ENCODE assay signal across 7 mouse cellular contexts in genomic region chr15:103241071-103242018, GRCm38 (mm10). TPM values are rescaled to one million over a fixed set of nuclear protein-coding genes. Genes with fewer than 3 reads are reported as not detected.
DNase-seq lines count a peak whose midpoint lies in the region; ATAC-seq and TF ChIP-seq lines count a peak whose summit lies in the region.
"Not testable (repeated sequence)": the region's sequence is repeated elsewhere in the genome, so short reads cannot be mapped to it uniquely, and the experiment has no call there.

No protein-coding gene starts in this region.

- H3K27ac ChIP-seq in embryonic fibroblast, embryonic 13.5 days (ENCODE audit: insufficient read depth, low read length), result peak overlapping the region; percentile 89
- H3K27ac ChIP-seq in heart, embryonic 12.5 days (ENCODE audit: poor library complexity, severe bottlenecking), result peak overlapping the region; percentile 86
- peak overlapping the region; percentile 95 for H3K27ac ChIP-seq in intestine, embryonic 14.5 days (ENCODE audit: low read depth)
- peak overlapping the region; percentile 90 for H3K27ac ChIP-seq in limb, embryonic 14.5 days (replicated peaks; ENCODE audit: low read depth, low read length)
- H3K27ac ChIP-seq in macrophage, result peak overlapping the region; percentile 90
- peak overlapping the region; percentile 91 for H3K27ac ChIP-seq in neural tube, embryonic 15.5 days (replicated peaks)

- not testable (repeated sequence) for ATAC-seq in heart, embryonic 12.5 days (ENCODE audit: insufficient number of reproducible peaks, low FRiP score); intestine, embryonic 14.5 days (replicated peaks; ENCODE audit: low FRiP score, low TSS enrichment, low read depth); limb, embryonic 14.5 days (ENCODE audit: low FRiP score, low read depth); neural tube, embryonic 15.5 days (ENCODE audit: low FRiP score)

- not testable (repeated sequence) for H3K27me3 ChIP-seq in heart, embryonic 12.5 days (replicated peaks); intestine, embryonic 14.5 days (replicated peaks; ENCODE audit: control insufficient read depth, insufficient read depth, low read length); limb, embryonic 14.5 days (ENCODE audit: control insufficient read depth, insufficient read depth, low read length); neural tube, embryonic 15.5 days (replicated peaks)

- not testable (repeated sequence) for TF ChIP-seq POLR2A in embryonic fibroblast, embryonic 13.5 days (IDR thresholded peaks at IDR 0.05; ENCODE audit: low read depth, low read length); limb, embryonic 14.5 days (IDR thresholded peaks at IDR 0.05; ENCODE audit: borderline replicate concordance, extremely low read depth, insufficient read depth, insufficient read length)

- peak overlapping the region; percentile 92 for H3K9ac ChIP-seq in heart, embryonic 12.5 days
- H3K9ac ChIP-seq in intestine, embryonic 14.5 days (ENCODE audit: low read length), result peak overlapping the region; percentile 95
- peak overlapping the region; percentile 84 for H3K9ac ChIP-seq in limb, embryonic 14.5 days (ENCODE audit: low read depth, low read length, severe bottlenecking)
- H3K9ac ChIP-seq in neural tube, embryonic 15.5 days (replicated peaks), result peak overlapping the region; percentile 78

- H3K4me3 ChIP-seq in embryonic fibroblast, embryonic 13.5 days (ENCODE audit: insufficient read depth, low read length), result peak overlapping the region; percentile 80
- H3K4me3 ChIP-seq in heart, embryonic 12.5 days, result peak overlapping the region; percentile 80
- H3K4me3 ChIP-seq in intestine, embryonic 14.5 days (ENCODE audit: low read depth, low read length), result peak overlapping the region; percentile 94
- H3K4me3 ChIP-seq in limb, embryonic 14.5 days (replicated peaks; ENCODE audit: low read length), result peak overlapping the region; percentile 74
- peak overlapping the region; percentile 72 for H3K4me3 ChIP-seq in macrophage (ENCODE audit: inconsistent target)
- peak overlapping the region; percentile 66 for H3K4me3 ChIP-seq in neural tube, embryonic 15.5 days (replicated peaks)

- H3K9me3 ChIP-seq in heart, embryonic 12.5 days (replicated peaks); intestine, embryonic 14.5 days (ENCODE audit: control insufficient read depth, low read length); limb, embryonic 14.5 days (ENCODE audit: control insufficient read depth, low read length); neural tube, embryonic 15.5 days (replicated peaks): not testable (repeated sequence)

- TF ChIP-seq CTCF in embryonic fibroblast, embryonic 13.5 days (IDR thresholded peaks at IDR 0.05; ENCODE audit: borderline replicate concordance, insufficient read depth, low read length), result not testable (repeated sequence)

- not testable (repeated sequence) for H3K4me1 ChIP-seq in embryonic fibroblast, embryonic 13.5 days (ENCODE audit: control insufficient read depth, insufficient read depth, low read length)
- H3K4me1 ChIP-seq in heart, embryonic 12.5 days (replicated peaks), result peaks cover 39% of the 10 kb centered on the region
- peaks cover 23% of the 10 kb centered on the region for H3K4me1 ChIP-seq in intestine, embryonic 14.5 days (replicated peaks; ENCODE audit: control insufficient read depth, insufficient read depth, low read length)
- peaks cover 21% of the 10 kb centered on the region for H3K4me1 ChIP-seq in limb, embryonic 14.5 days (ENCODE audit: control insufficient read depth, insufficient read depth, low read length)
- H3K4me1 ChIP-seq in neural tube, embryonic 15.5 days, result peaks cover 55% of the 10 kb centered on the region

- 14% methylated on average over 12 of the region's 12 CpGs for WGBS in heart, embryonic 12.5 days
- 8% methylated on average over 12 of the region's 12 CpGs for WGBS in intestine, embryonic 14.5 days
- WGBS in limb, embryonic 14.5 days, result 8% methylated on average over 12 of the region's 12 CpGs
- 1% methylated on average over 9 of the region's 12 CpGs for WGBS in macrophage (ENCODE audit: missing documents)
- WGBS in neural tube, embryonic 15.5 days, result 10% methylated on average over 12 of the region's 12 CpGs

- H3K36me3 ChIP-seq in heart, embryonic 12.5 days, result peaks cover 46% of the 10 kb centered on the region
- H3K36me3 ChIP-seq in intestine, embryonic 14.5 days (ENCODE audit: control insufficient read depth, insufficient read depth, low read length), result peaks cover 46% of the 10 kb centered on the region
- H3K36me3 ChIP-seq in limb, embryonic 14.5 days (ENCODE audit: control insufficient read depth, insufficient read depth, low read length), result peaks cover 50% of the 10 kb centered on the region
- peaks cover 32% of the 10 kb centered on the region for H3K36me3 ChIP-seq in macrophage (ENCODE audit: inconsistent target)
- H3K36me3 ChIP-seq in neural tube, embryonic 15.5 days, result peaks cover 34% of the 10 kb centered on the region

- H3K79me2 ChIP-seq in macrophage (ENCODE audit: inconsistent target), result peaks cover 70% of the 10 kb centered on the region

- H3K4me2 ChIP-seq in heart, embryonic 12.5 days, result peak overlapping the region; percentile 95
- H3K4me2 ChIP-seq in intestine, embryonic 14.5 days (ENCODE audit: low read length), result peak overlapping the region; percentile 88
- peak overlapping the region; percentile 65 for H3K4me2 ChIP-seq in limb, embryonic 14.5 days (replicated peaks; ENCODE audit: low read depth, low read length, severe bottlenecking)
- peak overlapping the region; percentile 77 for H3K4me2 ChIP-seq in neural tube, embryonic 15.5 days

- DNase-seq in adipocyte (ENCODE audit: low spot score), result peak; percentile 40
- DNase-seq in intestine, embryonic 14.5 days (ENCODE audit: low spot score); limb, embryonic 14.5 days (ENCODE audit: low spot score): not testable (repeated sequence)

RNA-seq across cellular contexts. Expression of gene Hnrnpa1, which starts 1.1 kb away (rescaled TPM):
- polyA plus RNA-seq in embryonic fibroblast, embryonic 13.5 days (2011; ENCODE audit: insufficient read length, low read depth, missing spikeins), result 509 and 719 TPM in 2 replicates
- 554 and 557 TPM in 2 replicates for polyA plus RNA-seq in heart, embryonic 12.5 days (2016; fragmentation: Nextera tagmentation; extraction: Ambion mirVana)
- polyA plus RNA-seq in intestine, embryonic 14.5 days (2014; fragmentation: Nextera tagmentation; extraction: Ambion mirVana), result 837 and 906 TPM in 2 replicates
- 830 and 1,175 TPM in 2 replicates for polyA plus RNA-seq in limb, embryonic 14.5 days (2012; rRNA removed)
- 704 and 769 TPM in 2 replicates for polyA plus RNA-seq in limb, embryonic 14.5 days (2014; fragmentation: Nextera tagmentation; extraction: Ambion mirVana)
- 100 to 1,000 TPM; 214 to 454 (median 309) TPM for total RNA-seq in macrophage (2018; cell fraction: chromatin; rRNA removed)
- total RNA-seq in macrophage (2018; cell fraction: cytosol; rRNA removed), result 100 to 1,000 TPM; 112 to 192 (median 143) TPM
- 100 to 1,000 TPM; 161 to 400 (median 204) TPM for total RNA-seq in macrophage (2018; cell fraction: nucleus; rRNA removed)
- 108 to 322 TPM (median 228 TPM) in 3 replicates for polyA plus RNA-seq in macrophage (2018)
- polyA plus RNA-seq in neural tube, embryonic 15.5 days (2015; fragmentation: Nextera tagmentation; extraction: Ambion mirVana), result 582 and 600 TPM in 2 replicates

RNA-seq across cellular contexts. Expression of gene Cbx5, which starts 1.7 kb away (rescaled TPM):
- 132 and 172 TPM in 2 replicates for polyA plus RNA-seq in embryonic fibroblast, embryonic 13.5 days (2011; ENCODE audit: insufficient read length, low read depth, missing spikeins)
- 150 and 164 TPM in 2 replicates for polyA plus RNA-seq in heart, embryonic 12.5 days (2016; fragmentation: Nextera tagmentation; extraction: Ambion mirVana)
- polyA plus RNA-seq in intestine, embryonic 14.5 days (2014; fragmentation: Nextera tagmentation; extraction: Ambion mirVana), result 118 and 123 TPM in 2 replicates
- polyA plus RNA-seq in limb, embryonic 14.5 days (2012; rRNA removed), result 78.3 and 81.4 TPM in 2 replicates
- polyA plus RNA-seq in limb, embryonic 14.5 days (2014; fragmentation: Nextera tagmentation; extraction: Ambion mirVana), result 122 and 131 TPM in 2 replicates
- total RNA-seq in macrophage (2018; cell fraction: chromatin; rRNA removed), result 10 to 100 TPM in 25 of 26 experiments, 1 to 10 TPM in 1; 5.4 to 66.2 (median 36.0) TPM
- 10 to 100 TPM; 12.8 to 24.5 (median 20.3) TPM for total RNA-seq in macrophage (2018; cell fraction: cytosol; rRNA removed)
- 10 to 100 TPM; 13.3 to 77.7 (median 32.1) TPM for total RNA-seq in macrophage (2018; cell fraction: nucleus; rRNA removed)
- 12.1 to 27.7 TPM (median 15.0 TPM) in 3 replicates for polyA plus RNA-seq in macrophage (2018)
- polyA plus RNA-seq in neural tube, embryonic 15.5 days (2015; fragmentation: Nextera tagmentation; extraction: Ambion mirVana), result 102 and 107 TPM in 2 replicates

RNA-seq across cellular contexts. Expression of gene Nfe2, which starts 16.9 kb away (rescaled TPM):
- polyA plus RNA-seq in embryonic fibroblast, embryonic 13.5 days (2011; ENCODE audit: insufficient read length, low read depth, missing spikeins), result not detected in 2 replicates
- 12.1 and 12.4 TPM in 2 replicates for polyA plus RNA-seq in heart, embryonic 12.5 days (2016; fragmentation: Nextera tagmentation; extraction: Ambion mirVana)
- 1.8 and 1.9 TPM in 2 replicates for polyA plus RNA-seq in intestine, embryonic 14.5 days (2014; fragmentation: Nextera tagmentation; extraction: Ambion mirVana)
- polyA plus RNA-seq in limb, embryonic 14.5 days (2012; rRNA removed), result 1.5 and 3.4 TPM in 2 replicates
- 1.5 and 2.4 TPM in 2 replicates for polyA plus RNA-seq in limb, embryonic 14.5 days (2014; fragmentation: Nextera tagmentation; extraction: Ambion mirVana)
- total RNA-seq in macrophage (2018; cell fraction: chromatin; rRNA removed), result 1 to 10 TPM in 9 of 26 experiments, under 1 TPM in 8, not detected in 9; 0.39 to 2.6 (median 1.2) TPM
- total RNA-seq in macrophage (2018; cell fraction: cytosol; rRNA removed), result 1 to 10 TPM in 20 of 26 experiments, under 1 TPM in 6; 0.56 to 2.4 (median 1.7) TPM
- total RNA-seq in macrophage (2018; cell fraction: nucleus; rRNA removed), result 1 to 10 TPM in 12 of 26 experiments, under 1 TPM in 10, not detected in 4; 0.36 to 4.0 (median 1.0) TPM
- 0.79 to 3.5 TPM (median 1.8 TPM) in 3 replicates for polyA plus RNA-seq in macrophage (2018)
- polyA plus RNA-seq in neural tube, embryonic 15.5 days (2015; fragmentation: Nextera tagmentation; extraction: Ambion mirVana), result 0.99 and 4.6 TPM in 2 replicates

RNA-seq across cellular contexts. Expression of gene Copz1, which starts 31.2 kb away (rescaled TPM):
- polyA plus RNA-seq in embryonic fibroblast, embryonic 13.5 days (2011; ENCODE audit: insufficient read length, low read depth, missing spikeins), result 141 and 143 TPM in 2 replicates
- 166 TPM in 2 replicates for polyA plus RNA-seq in heart, embryonic 12.5 days (2016; fragmentation: Nextera tagmentation; extraction: Ambion mirVana)
- 266 and 283 TPM in 2 replicates for polyA plus RNA-seq in intestine, embryonic 14.5 days (2014; fragmentation: Nextera tagmentation; extraction: Ambion mirVana)
- 200 and 228 TPM in 2 replicates for polyA plus RNA-seq in limb, embryonic 14.5 days (2012; rRNA removed)
- 292 and 298 TPM in 2 replicates for polyA plus RNA-seq in limb, embryonic 14.5 days (2014; fragmentation: Nextera tagmentation; extraction: Ambion mirVana)
- total RNA-seq in macrophage (2018; cell fraction: chromatin; rRNA removed), result 10 to 100 TPM; 15.7 to 68.2 (median 42.7) TPM
- total RNA-seq in macrophage (2018; cell fraction: cytosol; rRNA removed), result 100 to 1,000 TPM; 109 to 211 (median 159) TPM
- total RNA-seq in macrophage (2018; cell fraction: nucleus; rRNA removed), result 100 to 1,000 TPM in 7 of 26 experiments, 10 to 100 TPM in 19; 29.9 to 123 (median 77.5) TPM
- 123 to 145 TPM (median 136 TPM) in 3 replicates for polyA plus RNA-seq in macrophage (2018)
- polyA plus RNA-seq in neural tube, embryonic 15.5 days (2015; fragmentation: Nextera tagmentation; extraction: Ambion mirVana), result 190 and 207 TPM in 2 replicates
